Mouse (Mus musculus) heart, embryonic 13.5 days (tissue): ENCODE data around the gene Ttbk2. TPM values are rescaled to one million over a fixed set of nuclear protein-coding genes. Genes with fewer than 3 reads are reported as not detected.
A peak's percentile ranks its signal among the peaks of the same experiment; 100 is the strongest.

Experiments used
- ATAC-seq: fragments of 200-750 bp; cut with Nextera tagmentation; 2 replicates; pipeline ENCODE4 v1.8.0; 2017; ENCODE audit warnings: moderate TSS enrichment; ENCODE audit not compliant: insufficient number of reproducible peaks, low FRiP score, low TSS enrichment; ENCODE audit errors: extremely low read depth
- H3K27ac ChIP-seq: fragments of 300-500 bp; sonication (generic); replicated peaks from 2 replicates; pipeline ENCODE4 v1.5.1; 2015; ENCODE audit warnings: moderate library complexity, mild to moderate bottlenecking, inconsistent platforms
- H3K27me3 ChIP-seq: fragments of 300-500 bp; sonication (generic); replicated peaks from 2 replicates; pipeline ENCODE4 v1.6.1; 2015; ENCODE audit warnings: mild to moderate bottlenecking, inconsistent platforms
- H3K36me3 ChIP-seq: fragments of 300-500 bp; sonication (generic); 2 replicates; pipeline ENCODE4 v1.6.1; 2015; ENCODE audit warnings: mild to moderate bottlenecking, inconsistent platforms
- H3K4me1 ChIP-seq: fragments of 300-500 bp; sonication (generic); 2 replicates; pipeline ENCODE4 v1.6.1; 2015; ENCODE audit warnings: inconsistent platforms
- H3K4me2 ChIP-seq: fragments of 300-500 bp; sonication (generic); 2 replicates; pipeline ENCODE4 v1.6.1; 2015; ENCODE audit warnings: inconsistent platforms, mild to moderate bottlenecking, moderate library complexity
- H3K4me3 ChIP-seq: fragments of 300-500 bp; sonication (generic); 2 replicates; pipeline ENCODE4 v1.5.1; 2015; ENCODE audit warnings: moderate library complexity, mild to moderate bottlenecking, inconsistent platforms
- H3K9ac ChIP-seq: fragments of 300-500 bp; sonication (generic); 2 replicates; pipeline ENCODE4 v1.6.1; 2015; ENCODE audit warnings: inconsistent platforms, mild to moderate bottlenecking, moderate library complexity
- H3K9me3 ChIP-seq: fragments of 300-500 bp; sonication (generic); 2 replicates; pipeline ENCODE4 v1.6.1; 2016; ENCODE audit warnings: inconsistent platforms
- WGBS: fragments of 180-500 bp; shearing (Covaris S2); methylation state at CpG from one replicate; pipeline ENCODE4 v1.1.7; 2015; ENCODE audit warnings: mixed read lengths; 5-methylcytosine and 5-hydroxymethylcytosine counted together
- polyA plus RNA-seq: library from polyadenylated mRNA; unstranded; fragments of >200 nt; fragmentation: Nextera tagmentation; extraction: Ambion mirVana; gene quantifications from 2 replicates; pipeline ENCODE4 v1.2.1, GENCODE M21; 2015

Gene Ttbk2
- polyA plus RNA-seq, 1 experiment from 2014 or later = 2.6 TPM

DNA sequence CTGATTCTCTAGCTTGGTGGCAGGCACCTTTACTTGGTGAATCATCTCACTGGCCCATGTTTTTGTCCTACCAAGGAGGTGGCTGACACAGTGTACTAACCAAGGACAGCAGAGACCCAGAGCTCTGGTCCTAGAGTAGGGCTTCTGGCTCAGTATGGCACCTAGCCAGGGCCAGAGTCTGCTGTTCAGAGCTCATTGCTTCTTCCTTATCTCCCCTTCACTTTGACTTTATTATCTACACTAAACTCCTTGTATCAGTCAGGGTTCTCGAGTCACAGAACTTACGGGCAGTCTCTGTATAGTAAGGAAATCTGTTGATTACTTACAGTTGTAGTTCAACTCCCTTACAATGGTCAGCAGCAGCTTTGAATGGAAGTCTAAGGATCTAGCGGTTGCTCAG lies 139.5 kb downstream of the Ttbk2 start:
- H3K9me3 ChIP-seq = no peaks in the 10 kb centered on the region
- H3K27ac ChIP-seq = 0 out of 2 replicates have a peak overlapping the region, but pooled peaks have one; percentile 12
- H3K9ac ChIP-seq = no peak overlapping the region
- no peak for ATAC-seq
- H3K4me2 ChIP-seq = no peak overlapping the region
- peaks cover 64% of the 10 kb centered on the region for H3K36me3 ChIP-seq
- 46% methylated on average over 3 of the region's 3 CpGs for WGBS
- no peaks in the 10 kb centered on the region for H3K27me3 ChIP-seq
- H3K4me3 ChIP-seq = no peak overlapping the region
- H3K4me1 ChIP-seq = peaks cover 15% of the 10 kb centered on the region

DNA sequence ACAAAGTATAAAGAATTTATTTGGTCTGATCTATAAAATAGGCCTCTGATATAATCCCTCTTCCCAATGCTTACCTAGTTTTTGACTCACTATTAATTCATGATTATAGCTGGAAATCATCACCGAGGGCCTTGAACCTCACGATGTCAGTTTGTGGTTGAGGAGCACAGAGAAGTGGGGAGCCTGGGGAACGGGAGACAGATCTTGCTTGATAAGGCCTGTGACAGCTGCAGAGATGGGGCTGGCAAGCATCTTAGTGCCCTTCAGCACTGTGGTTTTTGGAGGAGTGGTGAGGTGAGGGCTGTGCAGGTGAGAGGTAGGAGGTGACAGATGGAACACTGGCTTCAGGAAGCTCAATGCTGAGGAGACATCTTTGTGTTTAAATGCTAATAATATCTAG lies 140.2 kb downstream of the Ttbk2 start:
- H3K4me2 ChIP-seq = no peak overlapping the region
- ATAC-seq = no peak
- WGBS = 71% methylated on average over 3 of the region's 3 CpGs

DNA sequence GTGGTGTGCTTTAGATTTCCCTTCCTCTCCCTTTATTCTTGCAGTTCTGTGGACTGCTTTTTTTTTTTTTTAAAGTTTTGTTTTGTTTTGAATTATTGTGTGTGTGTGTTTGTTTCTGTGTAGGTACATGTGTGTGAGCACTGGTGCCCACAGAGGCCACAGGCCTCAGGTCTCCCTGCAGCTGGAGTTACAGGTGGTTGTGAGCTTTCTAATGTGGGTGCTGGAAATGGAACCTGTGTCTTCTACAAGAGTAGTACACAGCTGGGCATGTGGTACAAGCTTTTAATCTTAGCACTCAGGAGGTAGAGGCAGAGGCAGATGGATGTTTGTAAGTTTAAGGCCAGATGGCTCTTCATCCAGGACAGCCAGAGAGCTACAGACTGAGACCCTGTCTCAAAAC lies 143.4 kb downstream of the Ttbk2 start:
- no peak overlapping the region for H3K9ac ChIP-seq
- H3K27ac ChIP-seq = no peak overlapping the region
- no peak overlapping the region for H3K4me3 ChIP-seq
- H3K9me3 ChIP-seq = no peaks in the 10 kb centered on the region
- no peak for ATAC-seq
- H3K27me3 ChIP-seq = no peaks in the 10 kb centered on the region
- H3K4me1 ChIP-seq = peaks cover 12% of the 10 kb centered on the region
- H3K36me3 ChIP-seq = peaks cover 48% of the 10 kb centered on the region
- no peak overlapping the region for H3K4me2 ChIP-seq

More for the DNA sequence above, 140.2 kb downstream of the Ttbk2 start:
- Histone ChIP-seq H3K4me3 (no peak overlapping the region), H3K4me1 (peaks cover 15% of the 10 kb centered on the region), H3K27me3 (no peaks in the 10 kb centered on the region), H3K36me3 (peaks cover 60% of the 10 kb centered on the region), H3K9ac (no peak overlapping the region), H3K9me3 (no peaks in the 10 kb centered on the region), H3K27ac (no peak overlapping the region)

DNA sequence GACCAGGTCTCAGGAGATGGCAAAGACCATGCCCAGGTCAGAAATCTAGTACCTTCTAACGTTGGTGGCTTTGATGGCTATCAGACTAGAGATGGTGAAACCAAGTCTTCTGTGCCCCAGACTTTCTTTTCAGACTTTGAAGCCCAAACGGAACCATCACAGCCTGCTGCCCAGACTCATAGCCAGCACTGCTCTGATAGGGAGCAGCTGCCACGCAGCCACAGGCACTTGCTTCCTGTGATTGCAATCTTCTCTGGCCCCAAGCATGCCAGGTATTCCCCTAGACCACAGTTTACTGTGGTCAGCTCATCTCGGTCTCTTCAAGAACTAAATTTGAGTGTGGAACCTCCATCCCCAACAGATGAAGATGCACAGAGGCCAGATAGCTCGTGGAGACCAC lies 147.7 kb downstream of the Ttbk2 start:
- peaks cover 67% of the 10 kb centered on the region for H3K36me3 ChIP-seq
- H3K4me1 ChIP-seq = no peaks in the 10 kb centered on the region
- H3K9me3 ChIP-seq = no peaks in the 10 kb centered on the region
- ATAC-seq = no peak
- 65% methylated on average over 5 of the region's 5 CpGs for WGBS
- H3K27ac ChIP-seq = no peak overlapping the region
- H3K4me3 ChIP-seq = no peak overlapping the region
- no peaks in the 10 kb centered on the region for H3K27me3 ChIP-seq
- H3K9ac ChIP-seq = no peak overlapping the region
- H3K4me2 ChIP-seq = no peak overlapping the region

DNA sequence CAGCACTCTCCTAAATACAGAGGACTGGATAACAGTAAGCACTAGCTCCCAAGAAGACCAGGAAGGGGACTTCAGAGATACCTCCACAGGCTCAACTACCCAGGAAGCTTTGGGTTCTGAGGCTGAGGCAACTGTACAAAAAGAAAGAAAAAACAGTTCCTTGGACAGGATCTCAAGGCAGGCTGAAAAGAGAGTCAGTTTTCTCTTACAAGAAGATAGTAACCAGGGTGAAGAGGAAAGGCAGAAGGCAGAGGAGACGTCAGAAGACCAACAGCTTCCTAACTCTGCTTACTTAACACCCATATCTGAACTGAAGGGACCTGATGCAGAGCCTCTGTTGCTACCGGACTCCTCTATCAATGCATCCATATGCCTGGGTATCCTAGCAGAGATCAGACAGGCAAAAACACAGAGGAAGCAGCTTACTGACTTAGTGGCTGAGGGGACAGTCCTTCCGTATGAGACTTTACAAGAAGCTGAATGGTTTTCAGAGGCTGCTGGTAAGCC lies 150.0 kb downstream of the Ttbk2 start:
- WGBS = 66% methylated on average over 3 of the region's 3 CpGs
- Histone ChIP-seq H3K9me3 (no peaks in the 10 kb centered on the region), H3K4me1 (peaks cover 5% of the 10 kb centered on the region; the same call in 1 of the 2 replicates), H3K27ac (no peak overlapping the region), H3K4me2 (no peak overlapping the region), H3K9ac (no peak overlapping the region), H3K4me3 (no peak overlapping the region), H3K27me3 (no peaks in the 10 kb centered on the region), H3K36me3 (peaks cover 76% of the 10 kb centered on the region)
- no peak for ATAC-seq

GRCm38 (mm10) chr2:120697767-120698166 lies 152.6 kb downstream of the Ttbk2 start:
- no peak for ATAC-seq
- peaks cover 7% of the 10 kb centered on the region; the same call in 1 of the 2 replicates for H3K4me1 ChIP-seq
- H3K9me3 ChIP-seq = no peaks in the 10 kb centered on the region
- H3K27ac ChIP-seq = no peak overlapping the region
- H3K4me3 ChIP-seq = no peak overlapping the region
- 60% methylated on average over 5 of the region's 5 CpGs for WGBS
- no peak overlapping the region for H3K9ac ChIP-seq
- peaks cover 76% of the 10 kb centered on the region for H3K36me3 ChIP-seq
- no peak overlapping the region for H3K4me2 ChIP-seq
- H3K27me3 ChIP-seq = no peaks in the 10 kb centered on the region

Other genes with a start within 250 kb of the Ttbk2 start
- gene Haus2, start 241.2 kb downstream of the Ttbk2 start, polyA plus RNA-seq = 18.9 and 20.2 TPM in 2 replicates
- gene Lrrc57, start 241.1 kb downstream of the Ttbk2 start, polyA plus RNA-seq = 19.5 and 21.0 TPM in 2 replicates
- 2.4 and 2.8 TPM in 2 replicates for gene Stard9, start 221.5 kb downstream of the Ttbk2 start, polyA plus RNA-seq
- gene Cdan1, start 476 bp downstream of the Ttbk2 start, polyA plus RNA-seq = 5.3 and 5.5 TPM in 2 replicates
- 18.3 and 21.6 TPM in 2 replicates for gene Ubr1, start 120.1 kb upstream of the Ttbk2 start, polyA plus RNA-seq
- 1.9 and 2.3 TPM in 2 replicates for gene Tmem62, start 126.4 kb upstream of the Ttbk2 start, polyA plus RNA-seq
- 37.3 and 38.3 TPM in 2 replicates for gene Ccndbp1, start 157.8 kb upstream of the Ttbk2 start, polyA plus RNA-seq
- 7.2 and 8.5 TPM in 2 replicates for gene Epb42, start 186.5 kb upstream of the Ttbk2 start, polyA plus RNA-seq
- 0.16 TPM in 1 of 2 replicates, not detected in the other for gene Tgm5, start 235.2 kb upstream of the Ttbk2 start, polyA plus RNA-seq